Mouse (Mus musculus) MEL (cell line): Measurements from ENCODE around the gene Tm9sf2. TPM values are rescaled to one million over a fixed set of nuclear protein-coding genes. Genes with fewer than 3 reads are reported as not detected.

Source experiments
- DNase-seq: peaks from one replicate; pipeline ENCODE4 v3.0.0; 2011; ENCODE audit warnings: low read depth, low spot score
- H3K27ac ChIP-seq: 2 replicates; pipeline ENCODE4 v1.5.1; 2012; ENCODE audit warnings: low read depth, mild to moderate bottlenecking, control low read depth, low read length, moderate library complexity; ENCODE audit not compliant: control insufficient read depth
- H3K27me3 ChIP-seq, 2 experiments: fragments of 150-350 bp in 1 of 2; sonication (generic) in 1 of 2; 2 replicates each; pipeline ENCODE4 v1.6.1; 2012; ENCODE audit warnings: low read length in 2 of 2, mild to moderate bottlenecking in 2 of 2, improper control_type of control experiment in 1 of 2, moderate library complexity in 1 of 2; ENCODE audit not compliant: insufficient read depth in 2 of 2, control insufficient read depth in 1 of 2
- H3K36me3 ChIP-seq, 2 experiments: 2 replicates each; pipeline ENCODE4 v1.6.1; 2012 to 2014; ENCODE audit warnings: low read length in 2 of 2, improper control_type of control experiment in 1 of 2, inconsistent platforms in 1 of 2, mild to moderate bottlenecking in 1 of 2; ENCODE audit not compliant: insufficient read depth in 2 of 2, control insufficient read depth in 1 of 2
- H3K4me1 ChIP-seq, 2 experiments: fragments of 150-350 bp in 1 of 2; sonication (generic) in 1 of 2; 2 replicates each; pipeline ENCODE4 v1.6.1; 2012; ENCODE audit warnings: low read length in 2 of 2, improper control_type of control experiment in 1 of 2, mild to moderate bottlenecking in 1 of 2; ENCODE audit not compliant: insufficient read depth in 2 of 2, control insufficient read depth in 1 of 2
- H3K4me3 ChIP-seq, 2 experiments: fragments of 150-350 bp in 1 of 2; sonication (generic) in 1 of 2; 2 replicates each; pipeline ENCODE4 v1.5.1; 2012; ENCODE audit warnings: low read depth in 2 of 2, low read length in 2 of 2, mild to moderate bottlenecking in 2 of 2, moderate library complexity in 2 of 2, control low read depth in 1 of 2, improper control_type of control experiment in 1 of 2; ENCODE audit not compliant: control insufficient read depth in 1 of 2, insufficient read depth in 1 of 2
- H3K79me2 ChIP-seq: 2 replicates; pipeline ENCODE4 v1.6.1; 2012; ENCODE audit warnings: mild to moderate bottlenecking, low read length, moderate library complexity; ENCODE audit not compliant: control insufficient read depth, poor library complexity, insufficient read depth
- H3K9ac ChIP-seq: 2 replicates; pipeline ENCODE4 v1.6.1; 2012; ENCODE audit warnings: low read depth, mild to moderate bottlenecking, control low read depth, low read length, moderate library complexity; ENCODE audit not compliant: control insufficient read depth, poor library complexity, severe bottlenecking
- H3K9me3 ChIP-seq: fragments of 150-350 bp; sonication (generic); replicated peaks from 2 replicates; pipeline ENCODE4 v1.6.1; 2012; ENCODE audit warnings: mild to moderate bottlenecking, low read length, improper control_type of control experiment, moderate library complexity; ENCODE audit not compliant: insufficient read depth
- BHLHE40 ChIP-seq: IDR thresholded peaks from 2 replicates; pipeline ENCODE4 v1.6.1; 2012; ENCODE audit warnings: low read depth, mild to moderate bottlenecking, inconsistent platforms, low read length, improper control_type of control experiment, borderline replicate concordance
- CHD1 ChIP-seq: IDR thresholded peaks from 2 replicates; pipeline ENCODE4 v1.6.1; 2012; ENCODE audit warnings: low read depth, mild to moderate bottlenecking, inconsistent platforms, low read length, improper control_type of control experiment
- CHD2 ChIP-seq: IDR thresholded peaks from 2 replicates; pipeline ENCODE4 v1.6.1; 2011; ENCODE audit warnings: low read length, improper control_type of control experiment
- EP300 ChIP-seq, 2 experiments: IDR thresholded peaks; 2 replicates each; pipeline ENCODE4 v1.6.1; 2011; ENCODE audit warnings: improper control_type of control experiment in 2 of 2, low read length in 2 of 2, low read depth in 1 of 2, mild to moderate bottlenecking in 1 of 2
- ETS1 ChIP-seq: IDR thresholded peaks from 2 replicates; pipeline ENCODE4 v1.6.1; 2012; ENCODE audit warnings: low read depth, mild to moderate bottlenecking, inconsistent platforms, low read length, improper control_type of control experiment, moderate library complexity
- GABPA ChIP-seq: IDR thresholded peaks from 2 replicates; pipeline ENCODE4 v1.6.1; 2012; ENCODE audit warnings: low read depth, mild to moderate bottlenecking, inconsistent platforms, low read length, improper control_type of control experiment, moderate library complexity
- GATA1 ChIP-seq: IDR thresholded peaks from 2 replicates; pipeline ENCODE4 v1.6.1; 2011; ENCODE audit warnings: low read depth, low read length, improper control_type of control experiment
- HCFC1 ChIP-seq: IDR thresholded peaks from 2 replicates; pipeline ENCODE4 v1.6.1; 2012; ENCODE audit warnings: low read depth, mild to moderate bottlenecking, inconsistent platforms, low read length, improper control_type of control experiment, moderate library complexity
- JUND ChIP-seq: IDR thresholded peaks from 2 replicates; pipeline ENCODE4 v1.6.1; 2011; ENCODE audit warnings: low read depth, mild to moderate bottlenecking, improper control_type of control experiment, low read length
- KAT2A ChIP-seq: conservative IDR thresholded peaks from 2 replicates; pipeline ENCODE4 v1.6.1; 2012; ENCODE audit warnings: low read depth, low read length, improper control_type of control experiment, inconsistent platforms
- MAZ ChIP-seq: IDR thresholded peaks from 2 replicates; pipeline ENCODE4 v1.6.1; 2012; ENCODE audit warnings: low read depth, mild to moderate bottlenecking, inconsistent platforms, low read length, improper control_type of control experiment
- MXI1 ChIP-seq: IDR thresholded peaks from 2 replicates; pipeline ENCODE4 v1.6.1; 2011; ENCODE audit warnings: mild to moderate bottlenecking, low read depth, low read length, improper control_type of control experiment
- MYB ChIP-seq: IDR thresholded peaks from 2 replicates; pipeline ENCODE4 v1.6.1; 2011; ENCODE audit warnings: mild to moderate bottlenecking, low read depth, low read length, improper control_type of control experiment
- MYC ChIP-seq: IDR thresholded peaks from 2 replicates; pipeline ENCODE4 v1.6.1; 2011; ENCODE audit warnings: low read depth, mild to moderate bottlenecking, low read length, improper control_type of control experiment, moderate library complexity
- NELFE ChIP-seq: IDR thresholded peaks from 2 replicates; pipeline ENCODE4 v1.6.1; 2011; ENCODE audit warnings: low read depth, low read length, improper control_type of control experiment
- NRF1 ChIP-seq: IDR thresholded peaks from 2 replicates; pipeline ENCODE4 v1.6.1; 2014; ENCODE audit warnings: low read depth, mild to moderate bottlenecking, inconsistent platforms, low read length, improper control_type of control experiment, moderate library complexity; ENCODE audit not compliant: poor library complexity, insufficient read depth, severe bottlenecking
- POLR2A ChIP-seq, 2 experiments: IDR thresholded peaks; 2 replicates each; pipeline ENCODE4 v1.6.1; 2011 to 2012; ENCODE audit warnings: low read length in 2 of 2, mild to moderate bottlenecking in 2 of 2, control low read depth in 1 of 2, improper control_type of control experiment in 1 of 2, low read depth in 1 of 2, moderate library complexity in 1 of 2; ENCODE audit not compliant: control insufficient read depth in 1 of 2, insufficient read depth in 1 of 2, poor library complexity in 1 of 2
- POLR2AphosphoS2 ChIP-seq: IDR thresholded peaks from 2 replicates; pipeline ENCODE4 v1.6.1; 2011; ENCODE audit warnings: low read length, improper control_type of control experiment
- POLR2AphosphoS5 ChIP-seq: IDR thresholded peaks from 2 replicates; pipeline ENCODE4 v1.6.1; 2012; ENCODE audit warnings: low read depth, borderline replicate concordance, mild to moderate bottlenecking, inconsistent platforms, low read length, moderate library complexity, mixed read lengths
- RAD21 ChIP-seq: IDR thresholded peaks from 2 replicates; pipeline ENCODE4 v1.6.1; 2011; ENCODE audit warnings: mild to moderate bottlenecking, low read depth, low read length, improper control_type of control experiment
- RCOR1 ChIP-seq: IDR thresholded peaks from 2 replicates; pipeline ENCODE4 v1.6.1; 2012; ENCODE audit warnings: low read depth, mild to moderate bottlenecking, inconsistent platforms, low read length, improper control_type of control experiment
- TAL1 ChIP-seq: IDR thresholded peaks from 2 replicates; pipeline ENCODE4 v1.6.1; 2012; ENCODE audit warnings: mild to moderate bottlenecking, inconsistent platforms, low read length, moderate library complexity, mixed read lengths
- ZC3H11A ChIP-seq: IDR thresholded peaks from 2 replicates; pipeline ENCODE4 v1.6.1; 2012; ENCODE audit warnings: low read depth, mild to moderate bottlenecking, inconsistent platforms, low read length, improper control_type of control experiment
- ZKSCAN1 ChIP-seq: IDR thresholded peaks from 2 replicates; pipeline ENCODE4 v1.6.1; 2012; ENCODE audit warnings: low read depth, mild to moderate bottlenecking, inconsistent platforms, low read length, improper control_type of control experiment, moderate library complexity
- ZMIZ1 ChIP-seq: IDR thresholded peaks from 2 replicates; pipeline ENCODE4 v1.6.1; 2012; ENCODE audit warnings: low read depth, mild to moderate bottlenecking, inconsistent platforms, low read length, improper control_type of control experiment, moderate library complexity
- ZNF384 ChIP-seq: IDR thresholded peaks from 2 replicates; pipeline ENCODE4 v1.6.1; 2012; ENCODE audit warnings: low read depth, mild to moderate bottlenecking, inconsistent platforms, low read length, improper control_type of control experiment
- polyA plus RNA-seq, 2 experiments: library from polyadenylated mRNA; stranded (reverse) in 1 of 2; unstranded in 1 of 2; fragments of >175 nt in 1 of 2; fragments of >200 nt in 1 of 2; gene quantifications; 2 replicates each; pipeline versions ENCODE4 v1.2.1 to v1.2.4; 2012; ENCODE audit warnings: low replicate concordance in 2 of 2, low read depth in 1 of 2; ENCODE audit not compliant: insufficient read length in 2 of 2, insufficient read depth in 1 of 2, missing spikeins in 1 of 2
- total RNA-seq: library from RNA; depleted of rRNA; stranded (reverse); fragments of 300-350 nt; gene quantifications from 2 replicates; pipeline ENCODE4 v1.2.3, GENCODE M21; 2012

The Tm9sf2 gene
- total and polyA plus RNA-seq, 3 experiments, result 59.6 to 62.7 TPM; not detected in 1

GRCm38 (mm10) chr14:122096331-122096730 lies 10.5 kb upstream of the Tm9sf2 start:
- no peak for DNase-seq
- TF ChIP-seq HCFC1 (no peak), NRF1 (no peak), MYB (no peak), POLR2AphosphoS2 (no peak), NELFE (no peak), MAZ (no peak), KAT2A (no peak), ZMIZ1 (no peak), GABPA (no peak), RCOR1 (no peak), CHD1 (no peak), RAD21 (no peak), ETS1 (no peak), EP300 (IDR thresholded peaks at IDR 0.05; ENCODE audit: low read depth in 1 of 2, low read length in 2 of 2) (no peak), ZKSCAN1 (no peak), BHLHE40 (no peak), MYC (no peak), ZNF384 (no peak)
- Histone ChIP-seq H3K9me3 (no peaks in the 10 kb centered on the region), H3K27ac (no peak overlapping the region), H3K36me3 (peaks cover 0 to 6% of the 10 kb centered on the region in 2 experiments; a peak in 2 of 4 replicates), H3K27me3 (no peaks in the 10 kb centered on the region), H3K4me3 (no peak overlapping the region), H3K79me2 (no peaks in the 10 kb centered on the region), H3K9ac (no peak overlapping the region), H3K4me1 (peaks cover 11% of the 10 kb centered on the region in 2 experiments)

GRCm38 (mm10) chr14:122099584-122099983 lies 7.3 kb upstream of the Tm9sf2 start:
- TF ChIP-seq RCOR1 (no peak), KAT2A (no peak), CHD2 (no peak), NRF1 (no peak), POLR2A (IDR thresholded peaks at IDR 0.05; ENCODE audit: control insufficient read depth in 1 of 2, insufficient read depth in 1 of 2, low read depth in 1 of 2, low read length in 2 of 2, poor library complexity in 1 of 2) (no peak), CHD1 (no peak), TAL1 (no peak), ZC3H11A (no peak), NELFE (no peak), MXI1 (no peak), GABPA (no peak), JUND (no peak), RAD21 (no peak), POLR2AphosphoS5 (no peak), BHLHE40 (no peak), GATA1 (no peak), EP300 (IDR thresholded peaks at IDR 0.05; ENCODE audit: low read depth in 1 of 2, low read length in 2 of 2) (no peak)
- Histone ChIP-seq H3K79me2 (no peaks in the 10 kb centered on the region), H3K9me3 (no peaks in the 10 kb centered on the region), H3K4me3 (no peak overlapping the region), H3K9ac (no peak overlapping the region), H3K36me3 (peaks cover 0 to 2% of the 10 kb centered on the region in 2 experiments; a peak in 2 of 4 replicates), H3K27me3 (no peaks in the 10 kb centered on the region), H3K27ac (no peak overlapping the region), H3K4me1 (peaks cover 2 to 6% of the 10 kb centered on the region in 2 experiments; a peak in 2 of 4 replicates)
- no peak for DNase-seq
